Mouse (Mus musculus) brain, embryonic 18.5 days (tissue): ENCODE data around the gene Abcc4.

ENCODE experiments used
- DNase-seq: peaks from one replicate; pipeline ENCODE4 v3.0.0-alpha.2; 2012; ENCODE audit warnings: low read depth, low spot score

The Abcc4 gene

DNA sequence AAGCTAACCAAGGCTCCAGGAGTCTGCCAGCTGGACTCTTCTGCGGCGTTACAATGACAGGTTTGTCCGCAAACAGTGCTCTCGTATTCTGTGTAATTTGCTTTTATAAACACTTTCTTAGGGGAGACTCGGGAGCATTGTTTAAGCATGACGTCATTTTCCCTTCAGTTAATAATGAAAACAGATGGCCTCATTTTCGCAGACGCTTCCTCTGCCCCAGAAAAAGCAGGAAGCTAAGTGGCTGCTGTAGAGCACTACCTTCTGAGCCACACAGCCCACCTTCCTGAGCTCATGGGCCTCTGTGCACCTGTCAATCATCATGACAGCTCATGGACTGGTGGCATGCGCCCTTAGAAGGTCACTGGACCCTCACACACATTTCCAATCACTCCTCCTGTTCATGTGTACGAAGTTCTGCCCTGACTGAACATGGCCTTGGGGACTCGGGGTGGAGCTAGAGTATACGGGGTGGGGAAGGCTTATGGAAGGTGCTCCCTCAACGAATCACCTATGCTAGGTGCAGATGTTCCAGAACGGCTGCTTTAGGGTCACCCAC, 199.3 kb downstream of the Abcc4 start:
- DNase-seq, result no peak

DNA sequence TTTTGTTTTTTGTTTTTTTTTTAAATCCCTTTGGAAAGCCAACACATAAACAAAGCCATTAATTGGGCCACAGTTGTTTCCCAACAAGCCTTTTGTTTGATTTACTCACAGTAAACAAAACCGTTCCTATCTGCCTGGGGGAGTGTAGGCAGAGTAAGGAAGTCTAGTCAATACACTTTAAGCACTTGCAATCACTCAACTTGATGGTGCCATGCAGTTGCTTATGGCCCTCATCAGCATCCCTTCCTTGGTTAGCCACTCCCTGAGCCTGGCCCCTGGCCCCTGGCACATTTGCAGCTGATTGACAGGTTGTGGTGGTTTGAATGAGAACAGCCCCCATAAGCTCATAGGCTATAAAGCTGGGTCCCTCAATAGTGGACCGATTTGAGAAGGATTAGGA, 209.3 kb downstream of the Abcc4 start:
- DNase-seq, result no peak

DNA sequence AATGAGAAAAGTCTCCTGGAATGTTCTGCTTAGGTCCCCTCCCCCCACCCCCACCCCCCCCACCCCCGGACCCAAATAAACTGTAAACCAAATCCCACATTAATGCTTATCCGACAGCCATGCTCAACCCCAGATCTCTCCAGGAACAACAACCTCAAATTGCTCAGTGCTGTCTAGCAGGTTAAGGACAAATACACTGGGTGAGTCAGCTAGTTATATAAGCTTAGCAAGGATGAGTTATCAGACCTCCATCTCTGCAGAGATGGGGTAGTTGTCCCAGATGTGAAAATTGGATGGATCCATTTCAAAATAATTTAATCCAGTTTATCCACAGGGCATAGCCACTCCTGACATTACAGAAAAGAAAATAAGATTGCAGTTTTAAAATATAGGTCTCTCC, 210.6 kb downstream of the Abcc4 start:
- DNase-seq, result no peak

DNA sequence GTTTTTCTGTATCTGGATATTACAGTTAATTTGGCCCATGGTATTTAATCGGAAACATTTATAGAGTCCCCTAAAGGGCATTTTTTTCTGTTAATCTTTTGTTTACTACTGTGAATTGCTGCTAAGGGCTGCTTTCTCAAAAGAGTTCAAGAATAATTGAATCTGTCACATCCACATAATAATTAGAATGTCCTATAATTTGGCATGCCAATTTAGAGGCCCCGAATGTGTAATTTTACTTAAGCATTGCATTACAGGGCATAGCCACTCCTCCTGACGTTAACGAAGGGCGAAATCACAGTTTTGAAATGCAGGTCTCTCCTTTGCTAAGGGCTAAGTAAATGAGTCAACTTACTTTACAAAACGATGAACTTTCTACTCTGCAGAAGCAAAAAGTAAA, 214.3 kb downstream of the Abcc4 start:
- DNase-seq, result no peak

DNA sequence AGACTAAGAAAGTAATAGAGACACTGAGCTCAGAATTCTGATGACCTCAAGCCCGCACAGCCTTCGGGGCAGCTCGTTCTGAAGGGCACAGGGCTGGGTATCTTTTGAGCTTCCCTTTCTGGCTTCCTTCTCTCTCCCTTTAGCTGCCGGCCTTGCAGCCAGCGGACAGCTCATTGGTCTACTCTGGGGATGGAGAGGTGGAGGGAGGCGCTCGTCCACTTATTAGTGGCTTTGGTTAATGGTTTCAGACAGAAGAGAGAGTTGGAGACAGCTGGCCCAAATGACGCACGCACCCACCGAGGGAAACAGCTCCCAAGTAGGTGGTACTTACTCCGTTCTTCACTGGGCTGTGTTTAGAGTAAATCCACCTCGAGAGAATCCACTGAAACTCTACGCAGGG, 214.7 kb downstream of the Abcc4 start:
- DNase-seq, result no peak

DNA sequence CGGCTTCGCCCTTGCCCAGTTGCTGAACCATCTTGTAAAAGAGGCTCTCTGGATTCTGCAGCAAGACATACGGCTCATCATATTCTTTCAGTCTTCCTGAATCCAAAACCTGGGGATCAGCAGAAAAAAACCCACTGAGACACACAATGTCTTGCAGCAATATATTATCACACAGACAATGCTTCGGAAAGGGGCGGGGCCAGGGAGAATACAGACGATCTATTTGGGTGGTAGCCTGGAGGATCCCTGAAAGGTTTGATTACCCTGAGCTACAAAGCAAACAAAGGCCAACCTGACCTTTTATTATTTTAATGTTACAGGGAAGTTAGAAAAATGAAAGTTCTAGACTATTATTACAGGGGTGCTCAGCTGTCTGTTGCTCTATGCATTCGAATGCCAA, 215.5 kb downstream of the Abcc4 start:
- DNase-seq, result no peak

DNA sequence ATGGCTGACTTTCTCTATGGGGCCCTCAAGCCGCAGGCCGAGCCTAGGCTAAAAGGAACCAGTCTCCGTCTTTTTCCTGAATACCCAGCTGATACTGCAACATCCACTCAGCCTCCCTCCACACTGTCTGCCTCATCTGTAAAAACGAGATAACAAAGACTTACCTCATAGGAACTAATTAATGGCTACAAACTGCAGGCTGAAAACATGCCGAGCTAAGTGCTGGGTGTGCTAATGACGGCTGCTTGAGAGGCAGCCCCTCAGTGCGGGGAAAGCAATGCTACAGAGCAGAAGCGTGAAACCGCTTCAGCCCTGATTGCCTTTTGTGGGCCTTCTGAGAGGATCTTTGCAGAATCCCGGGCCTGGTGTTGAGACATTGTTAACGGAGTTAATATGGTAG, 219.7 kb downstream of the Abcc4 start:
- DNase-seq, result no peak

DNA sequence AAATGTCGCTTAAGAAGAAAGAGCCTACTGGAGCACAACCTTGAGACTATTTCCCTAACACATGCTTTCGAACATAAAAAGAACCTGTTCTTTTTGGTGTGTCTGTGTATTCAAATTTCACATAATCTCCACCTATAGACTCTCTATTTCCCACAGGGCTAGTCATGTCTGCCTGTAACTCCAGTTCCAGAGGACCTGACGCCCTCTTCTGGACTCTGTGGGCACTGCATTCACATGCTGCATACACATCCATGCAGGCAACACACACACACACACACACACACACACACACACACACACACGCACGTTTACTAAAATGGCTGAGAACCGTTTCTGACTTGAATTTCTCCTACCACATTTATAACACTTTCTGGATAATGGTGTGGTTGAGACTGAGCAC, 220.4 kb downstream of the Abcc4 start:
- no peak for DNase-seq

DNA sequence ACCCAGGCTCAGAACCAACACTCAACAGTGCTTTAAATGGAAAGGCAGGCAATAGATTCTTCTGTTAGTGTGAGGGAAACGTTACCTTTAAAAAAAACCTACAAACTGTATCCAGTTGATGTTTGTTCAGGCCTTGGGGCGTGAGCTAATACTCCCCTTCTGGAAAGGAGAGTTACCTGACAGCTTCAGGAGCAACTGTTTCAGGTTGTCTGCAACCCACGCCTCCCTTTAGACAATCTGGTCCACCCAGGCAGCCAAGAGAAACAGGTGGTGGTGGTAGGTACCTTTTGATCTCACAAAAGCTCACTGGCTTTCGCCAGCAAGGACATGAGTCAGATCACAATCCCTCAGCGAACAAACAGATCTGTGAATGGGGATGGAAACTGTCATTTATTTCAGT, 223.7 kb downstream of the Abcc4 start:
- no peak for DNase-seq

DNA sequence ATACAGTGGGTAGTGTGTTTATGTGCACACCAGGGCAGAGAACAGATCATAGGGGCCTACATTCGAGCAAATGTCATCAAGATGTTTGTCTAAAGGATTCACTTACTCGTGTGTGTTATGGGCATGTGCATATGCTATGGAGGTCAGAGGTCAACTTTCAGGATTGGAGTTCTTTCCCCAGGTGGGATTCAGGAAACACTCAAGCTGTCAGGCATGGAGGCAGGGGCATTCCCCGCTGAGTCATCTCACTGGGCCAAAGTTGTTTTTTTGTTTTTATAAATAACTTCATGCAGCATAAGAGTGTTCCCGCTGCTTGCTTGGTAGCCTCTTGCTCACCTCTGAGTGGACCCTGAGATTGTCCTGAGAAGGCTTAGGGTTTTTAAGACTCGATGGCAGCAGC, 224.2 kb downstream of the Abcc4 start:
- DNase-seq, result no peak

DNA sequence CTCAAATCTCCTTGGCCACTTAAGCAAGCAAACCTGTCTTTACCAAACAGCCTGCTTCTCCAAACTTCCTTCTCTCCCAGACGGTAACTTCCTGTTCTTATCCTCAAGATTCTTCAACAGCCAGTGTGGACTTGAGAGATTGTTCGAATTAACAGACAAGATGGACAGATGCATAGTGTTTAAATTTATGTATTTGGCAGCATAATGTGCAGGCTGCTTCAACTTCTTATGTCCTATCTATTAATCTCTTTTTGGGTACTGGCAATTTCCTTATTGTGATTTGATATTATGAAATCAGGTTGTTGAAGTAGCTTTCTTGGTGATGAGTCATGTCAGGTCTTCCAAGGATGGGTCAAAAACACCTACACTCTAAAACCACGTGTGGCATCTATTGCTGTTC, 229.7 kb downstream of the Abcc4 start:
- DNase-seq, result no peak

DNA sequence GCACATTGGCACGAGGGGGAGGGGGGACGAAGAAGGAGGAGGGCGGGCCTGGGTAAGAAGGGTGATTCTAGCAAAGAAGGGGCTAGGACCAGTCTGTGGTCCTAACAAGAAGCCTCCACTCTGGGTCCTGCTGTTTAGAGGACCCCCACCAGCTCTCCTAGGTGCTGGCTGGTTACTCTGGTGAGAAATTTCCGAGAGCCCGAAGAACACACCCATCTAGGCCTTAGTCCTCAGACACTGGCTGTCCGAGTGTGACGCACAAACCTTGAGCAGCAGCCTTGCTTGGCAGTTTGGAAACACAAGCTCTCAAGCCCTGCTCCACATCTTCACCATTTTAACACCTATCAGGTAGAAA, 230.9 kb downstream of the Abcc4 start:
- DNase-seq, result no peak

DNA sequence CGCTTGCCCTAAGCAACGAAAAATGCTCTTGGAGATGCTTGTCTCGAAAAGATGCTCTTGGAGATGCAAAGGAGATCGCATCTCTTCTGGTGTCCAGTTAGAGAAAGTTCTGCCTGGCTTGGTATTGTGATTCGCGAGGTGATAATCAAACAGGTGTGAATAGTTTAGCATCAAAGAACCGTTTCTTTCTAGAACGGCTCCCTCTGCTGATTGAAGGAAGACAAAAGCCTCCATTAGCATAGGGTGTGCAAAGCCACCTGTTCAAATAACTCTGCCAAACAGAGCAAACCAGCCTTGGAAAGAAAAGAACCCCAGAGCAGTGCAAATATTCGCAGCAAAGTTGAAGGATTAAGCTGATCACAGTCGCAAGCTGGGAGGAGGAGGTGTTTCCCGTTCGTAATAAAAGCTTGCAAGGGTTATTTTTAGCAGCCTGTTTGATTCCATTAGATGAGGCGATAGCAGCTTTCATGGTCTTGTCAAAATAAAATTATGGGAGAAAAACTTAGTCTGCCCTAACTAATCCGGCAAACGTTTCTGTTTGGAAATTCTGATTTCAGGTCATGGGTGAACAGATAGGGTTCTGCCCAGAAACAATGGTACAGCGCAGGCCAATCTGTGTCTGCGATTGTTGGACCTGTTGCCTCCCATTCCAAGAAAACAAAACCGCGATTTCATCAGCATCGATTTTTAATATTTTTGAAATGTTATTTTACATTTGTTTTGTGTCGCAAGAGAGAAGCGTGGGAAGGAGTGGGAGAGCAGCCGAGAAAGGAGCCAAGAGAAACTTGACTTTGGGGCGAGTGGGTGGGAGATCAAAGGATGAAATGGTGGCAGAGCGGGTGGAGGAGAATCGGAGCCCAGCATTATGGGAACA, 231.6 kb downstream of the Abcc4 start:
- no peak for DNase-seq

DNA sequence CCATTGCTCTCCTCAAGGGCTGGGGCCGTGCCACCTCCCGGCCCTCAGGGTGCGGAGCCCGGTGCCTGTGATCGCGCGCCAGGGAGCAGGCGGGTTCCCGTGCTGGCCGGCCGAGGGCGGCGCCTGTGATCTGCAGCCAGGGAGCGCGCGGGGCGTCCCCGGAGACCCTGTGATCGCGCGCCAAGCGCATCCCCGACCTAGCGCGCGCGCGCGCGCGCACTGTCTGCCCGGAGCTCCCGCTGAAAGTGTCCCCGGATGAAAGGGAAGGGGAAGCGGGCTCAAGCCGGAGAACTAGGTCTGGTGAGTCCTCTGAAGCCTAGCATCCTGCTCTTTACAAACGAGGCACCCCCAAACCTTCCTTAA, 232.2 kb downstream of the Abcc4 start:
- DNase-seq, result no peak

DNA sequence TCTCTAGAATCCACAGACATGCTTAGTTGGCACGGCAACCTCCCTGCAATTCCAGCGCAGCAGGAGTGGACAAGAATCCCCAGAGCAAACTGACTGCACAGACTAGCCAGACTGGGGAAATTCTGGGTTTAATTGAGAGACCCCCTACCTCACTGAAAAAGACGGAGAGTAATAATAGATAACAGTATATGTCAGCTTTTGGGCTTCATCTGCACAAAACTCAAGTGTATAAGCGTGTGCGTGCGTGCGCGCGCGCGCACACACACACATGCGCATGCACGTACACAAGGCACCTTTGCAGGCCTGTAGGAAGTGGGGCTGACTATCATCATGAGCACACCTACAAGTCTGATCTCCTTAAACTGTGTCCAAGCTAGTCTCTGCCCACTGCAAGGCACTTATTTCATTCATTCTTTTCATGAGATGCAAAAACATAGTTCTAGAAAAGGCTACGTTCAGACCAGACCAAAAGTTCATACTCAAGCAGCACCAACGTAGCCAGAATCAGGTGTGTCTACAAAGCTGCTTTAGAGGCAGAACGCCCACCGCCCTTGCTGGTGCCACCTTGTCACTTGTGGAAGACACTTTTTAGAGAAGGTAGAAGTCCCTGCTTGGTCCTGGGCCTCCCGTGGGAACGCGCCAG, 232.7 kb downstream of the Abcc4 start:
- no peak for DNase-seq

DNA sequence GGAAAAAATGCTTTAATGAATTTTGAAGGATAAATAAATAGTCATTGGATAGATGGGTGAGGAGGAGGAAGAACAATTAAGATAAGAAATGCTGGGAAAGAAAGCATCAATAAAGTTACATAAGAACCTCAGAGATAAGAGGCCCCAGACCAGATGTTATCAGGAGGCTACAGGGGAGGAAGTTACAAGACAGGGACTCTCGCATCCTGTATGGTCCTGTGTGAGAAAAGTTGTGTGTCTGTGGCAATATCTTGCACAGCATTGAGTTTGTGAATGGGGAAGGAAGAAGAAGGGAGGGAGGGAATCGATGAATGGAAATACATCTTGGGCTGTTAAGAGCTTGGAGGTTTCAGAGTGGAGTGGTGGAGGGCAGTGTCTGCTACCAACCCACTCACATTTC, 240.7 kb downstream of the Abcc4 start:
- no peak for DNase-seq

DNA sequence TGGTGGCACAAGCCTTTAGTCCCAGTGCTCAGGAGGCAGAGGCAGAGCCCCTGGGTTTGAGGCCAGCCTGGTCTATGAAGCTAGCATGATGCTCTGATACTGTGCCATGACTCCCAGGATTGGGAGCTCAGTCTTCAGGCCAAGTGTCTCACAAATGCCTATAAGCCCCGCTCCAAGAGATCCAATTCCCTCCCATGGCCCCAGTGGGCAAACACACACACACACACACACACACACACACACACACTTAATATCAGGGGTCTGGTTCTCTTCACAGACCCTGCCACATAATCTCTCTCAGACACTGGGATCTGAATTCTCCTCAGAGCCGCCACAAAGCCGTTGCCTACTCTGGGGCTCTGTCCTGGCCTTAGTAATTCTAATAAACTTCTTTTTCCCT, 241.6 kb downstream of the Abcc4 start:
- DNase-seq, result no peak

DNA sequence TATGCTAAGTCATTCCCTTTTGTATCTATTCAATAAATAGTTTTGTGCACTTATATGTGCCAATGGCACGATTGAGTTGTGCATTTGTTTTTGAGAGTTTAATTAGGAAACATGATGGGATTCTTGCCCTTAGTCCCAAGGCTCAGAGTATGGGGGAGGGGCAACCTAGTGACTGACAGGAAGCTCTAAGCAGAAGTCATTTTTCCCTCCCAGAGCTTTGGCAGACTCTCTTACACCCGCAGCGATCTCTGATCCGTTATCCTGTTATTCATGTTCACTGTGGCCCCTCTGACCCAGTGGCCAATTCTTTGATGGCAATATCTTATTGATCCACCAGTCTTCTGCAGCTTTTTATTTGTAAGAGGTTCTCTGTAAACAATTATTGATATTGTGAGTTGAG, 253.4 kb downstream of the Abcc4 start:
- DNase-seq, result no peak

DNA sequence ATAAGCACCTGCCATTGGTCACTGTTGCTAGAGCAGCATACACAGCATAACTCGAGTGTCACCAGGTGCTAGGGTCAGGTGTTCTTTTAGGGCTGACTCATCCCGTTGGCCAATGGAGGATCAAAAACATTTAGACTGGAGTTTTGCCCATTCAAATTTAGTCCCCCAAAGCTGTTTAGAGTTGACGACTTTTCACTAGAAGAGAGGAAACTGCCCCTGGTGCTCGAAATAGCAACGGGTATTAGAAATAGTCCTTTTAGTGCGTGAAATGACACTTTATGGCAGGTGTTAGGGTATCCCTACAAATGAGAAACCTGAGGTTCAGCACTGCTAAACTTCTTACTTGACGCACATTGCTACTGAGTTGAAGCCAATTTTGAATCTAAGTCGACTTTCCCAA, 265.9 kb downstream of the Abcc4 start:
- no peak for DNase-seq

DNA sequence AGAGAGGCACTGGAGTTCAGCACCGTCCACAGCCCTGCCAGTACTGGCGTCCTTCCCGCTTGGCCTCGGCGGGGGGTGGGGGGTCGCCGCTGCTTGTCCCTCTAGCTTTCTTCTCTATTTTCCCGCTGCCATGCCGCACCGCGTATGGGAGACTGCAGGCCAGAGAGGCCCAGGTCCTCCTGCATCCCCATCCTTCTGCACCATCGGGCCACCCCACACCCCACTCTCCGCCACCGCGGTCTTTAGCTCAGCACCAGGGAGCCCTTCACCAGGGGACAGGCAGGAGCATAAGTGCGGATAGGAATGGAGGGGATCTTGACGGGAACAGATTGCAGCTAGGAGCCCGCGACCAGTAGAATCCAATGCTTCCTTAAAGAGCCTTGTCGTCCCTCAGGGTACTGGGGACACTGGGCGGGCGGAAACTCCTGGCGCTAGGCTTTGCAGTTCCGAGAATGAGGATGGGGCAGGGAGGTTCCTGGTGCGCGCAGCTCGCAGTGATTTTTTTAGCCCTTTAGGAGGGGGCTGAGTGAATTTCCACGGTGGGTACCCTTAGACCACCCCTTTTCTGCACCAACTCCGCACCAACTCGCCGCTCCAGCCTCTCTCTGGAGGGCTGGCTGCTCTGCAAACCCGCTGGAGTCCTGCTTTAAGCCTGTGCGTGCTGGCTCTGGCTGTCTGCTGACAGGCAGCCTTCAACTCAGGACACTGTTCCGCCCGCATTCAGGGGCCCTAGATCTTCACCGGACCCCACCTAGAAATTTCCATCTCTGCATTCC, 268.7 kb downstream of the Abcc4 start:
- no peak for DNase-seq

DNA sequence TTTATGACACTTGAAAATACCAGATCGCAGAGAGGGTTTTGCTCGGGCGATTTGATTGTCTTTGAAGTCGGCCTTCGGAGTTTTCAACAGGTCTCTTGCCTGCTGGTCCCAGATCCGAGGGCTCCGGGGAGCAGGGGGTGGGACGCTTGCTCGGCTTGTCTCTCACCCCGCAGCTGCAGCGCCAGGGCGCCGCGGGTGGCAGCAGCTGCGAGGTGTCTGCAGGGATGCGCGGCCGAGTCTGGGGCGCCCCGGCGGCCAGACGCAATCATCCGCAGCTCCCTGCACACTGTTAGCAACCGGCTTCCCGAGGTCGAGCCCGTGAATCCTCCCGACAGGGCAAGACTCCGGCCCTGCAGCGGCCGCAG, 269.2 kb downstream of the Abcc4 start:
- no peak for DNase-seq

DNA sequence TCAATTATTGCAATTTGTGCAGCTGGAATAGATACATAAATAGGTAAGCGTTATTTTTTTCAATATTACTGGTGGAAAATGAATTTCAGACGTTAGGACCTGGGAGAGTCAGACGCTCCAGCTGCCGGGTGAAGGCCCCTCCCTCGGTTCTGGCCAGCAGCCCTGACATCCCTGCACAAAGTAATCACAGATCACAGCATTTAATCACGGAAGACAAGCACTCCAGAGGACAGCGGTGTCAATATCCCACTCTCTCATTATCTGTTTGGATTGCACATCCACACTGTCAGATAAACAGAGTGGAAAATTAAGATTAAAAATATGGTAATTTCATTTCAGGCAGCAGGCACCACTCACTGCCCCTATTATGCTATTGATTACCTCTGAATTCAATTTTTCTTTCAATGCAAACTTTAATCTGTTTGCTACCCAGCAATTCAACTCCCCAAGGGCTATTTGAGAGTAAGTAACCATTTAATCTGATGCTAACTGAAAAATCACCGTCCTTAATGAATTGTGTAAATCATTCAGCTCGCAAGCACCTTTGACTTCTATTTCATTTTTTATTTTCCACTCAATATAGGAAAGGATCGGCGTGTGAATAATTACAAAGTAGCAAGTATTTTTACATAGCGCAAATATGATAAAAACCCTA, 270.2 kb downstream of the Abcc4 start:
- DNase-seq, result no peak
